Mouse (Mus musculus) MEL (cell line): ENCODE measurements at regions not wholly inside any gene's neighbourhood (a gene's known extent, or its start where the extent isn't known, plus 50 kb on each side); places are given as distances from the start of the nearest gene placed in this dataset.

Source experiments
- DNase-seq: peaks from one replicate; pipeline ENCODE4 v3.0.0; 2011; ENCODE audit warnings: low read depth, low spot score
- H3K27ac ChIP-seq: 2 replicates; pipeline ENCODE4 v1.5.1; 2012; ENCODE audit warnings: low read depth, mild to moderate bottlenecking, control low read depth, low read length, moderate library complexity; ENCODE audit not compliant: control insufficient read depth
- H3K27me3 ChIP-seq, 2 experiments: fragments of 150-350 bp in 1 of 2; sonication (generic) in 1 of 2; 2 replicates each; pipeline ENCODE4 v1.6.1; 2012; ENCODE audit warnings: low read length in 2 of 2, mild to moderate bottlenecking in 2 of 2, improper control_type of control experiment in 1 of 2, moderate library complexity in 1 of 2; ENCODE audit not compliant: insufficient read depth in 2 of 2, control insufficient read depth in 1 of 2
- H3K36me3 ChIP-seq, 2 experiments: 2 replicates each; pipeline ENCODE4 v1.6.1; 2012 to 2014; ENCODE audit warnings: low read length in 2 of 2, improper control_type of control experiment in 1 of 2, inconsistent platforms in 1 of 2, mild to moderate bottlenecking in 1 of 2; ENCODE audit not compliant: insufficient read depth in 2 of 2, control insufficient read depth in 1 of 2
- H3K4me1 ChIP-seq, 2 experiments: fragments of 150-350 bp in 1 of 2; sonication (generic) in 1 of 2; 2 replicates each; pipeline ENCODE4 v1.6.1; 2012; ENCODE audit warnings: low read length in 2 of 2, improper control_type of control experiment in 1 of 2, mild to moderate bottlenecking in 1 of 2; ENCODE audit not compliant: insufficient read depth in 2 of 2, control insufficient read depth in 1 of 2
- H3K4me3 ChIP-seq, 2 experiments: fragments of 150-350 bp in 1 of 2; sonication (generic) in 1 of 2; 2 replicates each; pipeline ENCODE4 v1.5.1; 2012; ENCODE audit warnings: low read depth in 2 of 2, low read length in 2 of 2, mild to moderate bottlenecking in 2 of 2, moderate library complexity in 2 of 2, control low read depth in 1 of 2, improper control_type of control experiment in 1 of 2; ENCODE audit not compliant: control insufficient read depth in 1 of 2, insufficient read depth in 1 of 2
- H3K79me2 ChIP-seq: 2 replicates; pipeline ENCODE4 v1.6.1; 2012; ENCODE audit warnings: mild to moderate bottlenecking, low read length, moderate library complexity; ENCODE audit not compliant: control insufficient read depth, poor library complexity, insufficient read depth
- H3K9ac ChIP-seq: 2 replicates; pipeline ENCODE4 v1.6.1; 2012; ENCODE audit warnings: low read depth, mild to moderate bottlenecking, control low read depth, low read length, moderate library complexity; ENCODE audit not compliant: control insufficient read depth, poor library complexity, severe bottlenecking
- H3K9me3 ChIP-seq: fragments of 150-350 bp; sonication (generic); replicated peaks from 2 replicates; pipeline ENCODE4 v1.6.1; 2012; ENCODE audit warnings: mild to moderate bottlenecking, low read length, improper control_type of control experiment, moderate library complexity; ENCODE audit not compliant: insufficient read depth
- BHLHE40 ChIP-seq: IDR thresholded peaks from 2 replicates; pipeline ENCODE4 v1.6.1; 2012; ENCODE audit warnings: low read depth, mild to moderate bottlenecking, inconsistent platforms, low read length, improper control_type of control experiment, borderline replicate concordance
- CHD1 ChIP-seq: IDR thresholded peaks from 2 replicates; pipeline ENCODE4 v1.6.1; 2012; ENCODE audit warnings: low read depth, mild to moderate bottlenecking, inconsistent platforms, low read length, improper control_type of control experiment
- E2F4 ChIP-seq: IDR thresholded peaks from 2 replicates; pipeline ENCODE4 v1.6.1; 2011; ENCODE audit warnings: low read depth, low read length, improper control_type of control experiment, borderline replicate concordance
- GABPA ChIP-seq: IDR thresholded peaks from 2 replicates; pipeline ENCODE4 v1.6.1; 2012; ENCODE audit warnings: low read depth, mild to moderate bottlenecking, inconsistent platforms, low read length, improper control_type of control experiment, moderate library complexity
- GATA1 ChIP-seq: IDR thresholded peaks from 2 replicates; pipeline ENCODE4 v1.6.1; 2011; ENCODE audit warnings: low read depth, low read length, improper control_type of control experiment
- HCFC1 ChIP-seq: IDR thresholded peaks from 2 replicates; pipeline ENCODE4 v1.6.1; 2012; ENCODE audit warnings: low read depth, mild to moderate bottlenecking, inconsistent platforms, low read length, improper control_type of control experiment, moderate library complexity
- JUND ChIP-seq: IDR thresholded peaks from 2 replicates; pipeline ENCODE4 v1.6.1; 2011; ENCODE audit warnings: low read depth, mild to moderate bottlenecking, improper control_type of control experiment, low read length
- MEF2A ChIP-seq: IDR thresholded peaks from 2 replicates; pipeline ENCODE4 v1.6.1; 2014; ENCODE audit warnings: low read depth, mild to moderate bottlenecking, inconsistent platforms, low read length, improper control_type of control experiment; ENCODE audit not compliant: poor library complexity, insufficient replicate concordance, severe bottlenecking; ENCODE audit errors: extremely low read depth
- MYB ChIP-seq: IDR thresholded peaks from 2 replicates; pipeline ENCODE4 v1.6.1; 2011; ENCODE audit warnings: mild to moderate bottlenecking, low read depth, low read length, improper control_type of control experiment
- MYC ChIP-seq: IDR thresholded peaks from 2 replicates; pipeline ENCODE4 v1.6.1; 2011; ENCODE audit warnings: low read depth, mild to moderate bottlenecking, low read length, improper control_type of control experiment, moderate library complexity
- NELFE ChIP-seq: IDR thresholded peaks from 2 replicates; pipeline ENCODE4 v1.6.1; 2011; ENCODE audit warnings: low read depth, low read length, improper control_type of control experiment
- POLR2AphosphoS2 ChIP-seq: IDR thresholded peaks from 2 replicates; pipeline ENCODE4 v1.6.1; 2011; ENCODE audit warnings: low read length, improper control_type of control experiment
- RAD21 ChIP-seq: IDR thresholded peaks from 2 replicates; pipeline ENCODE4 v1.6.1; 2011; ENCODE audit warnings: mild to moderate bottlenecking, low read depth, low read length, improper control_type of control experiment
- TAL1 ChIP-seq: IDR thresholded peaks from 2 replicates; pipeline ENCODE4 v1.6.1; 2012; ENCODE audit warnings: mild to moderate bottlenecking, inconsistent platforms, low read length, moderate library complexity, mixed read lengths
- TBP ChIP-seq: IDR thresholded peaks from 2 replicates; pipeline ENCODE4 v1.8.0; 2011; ENCODE audit warnings: low read depth, low read length, improper control_type of control experiment
- TCF12 ChIP-seq: IDR thresholded peaks from 2 replicates; pipeline ENCODE4 v1.6.1; 2014; ENCODE audit warnings: low read depth, mild to moderate bottlenecking, inconsistent platforms, low read length, improper control_type of control experiment, moderate library complexity
- UBTF ChIP-seq: IDR thresholded peaks from 2 replicates; pipeline ENCODE4 v1.6.1; 2012; ENCODE audit warnings: low read depth, mild to moderate bottlenecking, inconsistent platforms, low read length, improper control_type of control experiment, moderate library complexity, borderline replicate concordance; ENCODE audit not compliant: insufficient read depth
- USF1 ChIP-seq: IDR thresholded peaks from 2 replicates; pipeline ENCODE4 v1.6.1; 2014; ENCODE audit warnings: low read depth, mild to moderate bottlenecking, inconsistent platforms, low read length, improper control_type of control experiment, moderate library complexity
- USF2 ChIP-seq, 2 experiments: IDR thresholded peaks; 2 replicates each; pipeline ENCODE4 v1.6.1; 2011 to 2012; ENCODE audit warnings: improper control_type of control experiment in 2 of 2, low read length in 2 of 2, borderline replicate concordance in 1 of 2, inconsistent platforms in 1 of 2, low read depth in 1 of 2, mild to moderate bottlenecking in 1 of 2; ENCODE audit not compliant: insufficient read depth in 1 of 2
- ZC3H11A ChIP-seq: IDR thresholded peaks from 2 replicates; pipeline ENCODE4 v1.6.1; 2012; ENCODE audit warnings: low read depth, mild to moderate bottlenecking, inconsistent platforms, low read length, improper control_type of control experiment
- ZKSCAN1 ChIP-seq: IDR thresholded peaks from 2 replicates; pipeline ENCODE4 v1.6.1; 2012; ENCODE audit warnings: low read depth, mild to moderate bottlenecking, inconsistent platforms, low read length, improper control_type of control experiment, moderate library complexity
- ZMIZ1 ChIP-seq: IDR thresholded peaks from 2 replicates; pipeline ENCODE4 v1.6.1; 2012; ENCODE audit warnings: low read depth, mild to moderate bottlenecking, inconsistent platforms, low read length, improper control_type of control experiment, moderate library complexity

- Histone ChIP-seq H3K79me2 (no peaks in the 10 kb centered on the region), H3K36me3 (no peaks in the 10 kb centered on the region), H3K4me1 (no peaks in the 10 kb centered on the region), H3K9me3 (no peaks in the 10 kb centered on the region), H3K4me3 (no peak overlapping the region), H3K9ac (no peak overlapping the region), H3K27me3 (no peaks in the 10 kb centered on the region), H3K27ac (no peak overlapping the region)
- DNase-seq, result no peak
- TF ChIP-seq POLR2AphosphoS2 (no peak), BHLHE40 (no peak), MYC (no peak), NELFE (no peak), GABPA (no peak), MEF2A (no peak), UBTF (no peak), USF2 (IDR thresholded peaks at IDR 0.05; ENCODE audit: borderline replicate concordance in 1 of 2, insufficient read depth in 1 of 2, low read depth in 1 of 2, low read length in 2 of 2) (no peak), ZMIZ1 (no peak)
These were observed 232.7 kb downstream of the Tox3 start for GRCm38 (mm10) chr8:90115436-90115835.

GRCm38 (mm10) chr8:90100509-90100908 lies 247.6 kb downstream of the Tox3 start:
- TF ChIP-seq TCF12, result no peak
- no peaks in the 10 kb centered on the region for H3K9me3 ChIP-seq

GRCm38 (mm10) chr8:90082630-90083029 lies 265.5 kb downstream of the Tox3 start:
- no peaks in the 10 kb centered on the region for H3K9me3 ChIP-seq
- H3K27me3 ChIP-seq, result no peaks in the 10 kb centered on the region
- no peak overlapping the region for H3K4me3 ChIP-seq
- H3K27ac ChIP-seq, result no peak overlapping the region
- no peaks in the 10 kb centered on the region for H3K79me2 ChIP-seq
- H3K4me1 ChIP-seq, result no peaks in the 10 kb centered on the region
- no peaks in the 10 kb centered on the region for H3K36me3 ChIP-seq
- TF ChIP-seq ZC3H11A, result no peak
- TF ChIP-seq MYB, result no peak
- TF ChIP-seq GABPA, result no peak
- no peak for TF ChIP-seq CHD1
- TF ChIP-seq ZKSCAN1, result no peak
- TF ChIP-seq E2F4, result no peak
- TF ChIP-seq RAD21, result no peak
- no peak for TF ChIP-seq TBP
- no peak for TF ChIP-seq JUND
- TF ChIP-seq POLR2AphosphoS2, result no peak
- TF ChIP-seq ZMIZ1, result no peak
- TF ChIP-seq GATA1, result no peak
- no peak for TF ChIP-seq TCF12
- no peak for TF ChIP-seq USF1
- TF ChIP-seq HCFC1, result no peak
- no peak for TF ChIP-seq TAL1
- no peak overlapping the region for H3K9ac ChIP-seq
- no peak for DNase-seq

More at GRCm38 (mm10) chr8:90100509-90100908, 247.6 kb downstream of the Tox3 start:
- Histone ChIP-seq H3K4me1 (no peaks in the 10 kb centered on the region), H3K27ac (no peak overlapping the region), H3K9ac (no peak overlapping the region), H3K36me3 (no peaks in the 10 kb centered on the region), H3K79me2 (no peaks in the 10 kb centered on the region), H3K4me3 (no peak overlapping the region), H3K27me3 (no peaks in the 10 kb centered on the region)
- no peak for DNase-seq
